Mouse (Mus musculus): ENCODE results near the gene Fndc5.

Gene Fndc5

GRCm38 (mm10) chr4:129136579-129137391 is at the start of gene Fndc5:
TSS of gene Fndc5 (plus strand) at chr4:129136999.
- no peak for DNase-seq (ENCODE audit: low spot score in 2 of 2)

DNA sequence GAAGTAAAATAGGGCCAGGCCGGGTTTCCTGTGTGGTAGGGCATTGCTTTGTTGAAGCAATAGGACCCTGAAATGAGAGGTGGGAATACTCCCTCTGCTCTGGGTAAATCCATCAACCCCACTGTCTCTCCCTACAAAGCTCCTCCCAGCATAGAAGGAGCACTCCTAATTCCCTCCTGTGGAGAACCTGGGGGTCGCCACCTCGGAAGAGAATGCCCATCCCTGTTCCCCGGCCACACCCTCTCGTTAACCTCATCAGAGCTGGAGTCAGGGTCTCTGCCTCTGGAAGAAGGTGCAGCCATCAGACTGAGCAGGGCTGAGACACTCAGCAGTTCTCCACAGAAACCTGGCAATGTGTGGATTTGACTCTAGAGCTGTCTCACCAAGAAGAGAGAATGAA is 48.9 kb upstream of the Fndc5 start:
- DNase-seq (ENCODE audit: low spot score in 2 of 2), result no peak

DNA sequence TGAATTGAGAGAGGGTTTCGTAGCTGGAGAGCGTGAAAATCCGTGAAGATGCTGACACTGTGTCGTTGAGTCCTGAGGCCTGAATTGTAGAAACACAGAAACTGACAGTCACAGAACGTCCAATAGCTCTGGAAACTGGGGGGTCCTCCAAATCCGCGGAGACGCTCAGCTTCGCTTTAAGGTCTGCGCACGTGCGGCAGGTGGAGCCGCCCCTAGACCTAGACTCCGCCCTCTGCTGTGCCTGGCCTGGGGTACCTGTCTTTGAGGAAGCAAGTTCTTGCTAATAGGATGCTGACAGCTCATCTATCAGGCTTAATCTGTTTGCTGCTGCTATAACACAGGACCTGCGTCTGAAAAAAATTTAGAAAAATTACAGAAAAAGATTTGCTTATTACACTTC is 41.5 kb upstream of the Fndc5 start:
- no peak for DNase-seq (ENCODE audit: low spot score in 2 of 2)

DNA sequence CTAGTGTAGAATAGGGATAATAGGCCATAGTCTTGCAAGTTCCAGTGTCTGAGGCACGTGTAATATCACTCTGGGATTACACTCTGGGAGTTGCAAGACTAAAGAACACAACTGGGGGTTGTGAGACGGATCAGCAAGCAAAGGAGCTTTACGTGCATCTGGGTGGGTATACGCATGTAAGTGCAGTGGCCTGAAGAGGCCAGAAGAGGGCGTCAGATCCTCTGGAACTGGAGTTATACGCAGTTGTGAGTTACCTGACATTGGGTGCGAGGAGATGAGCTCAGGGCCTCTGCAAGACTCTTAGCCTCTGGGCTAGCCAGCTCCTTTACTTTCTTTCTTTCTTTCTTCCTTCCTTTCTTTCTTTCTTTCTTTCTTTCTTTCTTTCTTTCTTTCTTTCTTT is 39.8 kb upstream of the Fndc5 start:
- no peak for DNase-seq (ENCODE audit: low spot score in 2 of 2)

DNA sequence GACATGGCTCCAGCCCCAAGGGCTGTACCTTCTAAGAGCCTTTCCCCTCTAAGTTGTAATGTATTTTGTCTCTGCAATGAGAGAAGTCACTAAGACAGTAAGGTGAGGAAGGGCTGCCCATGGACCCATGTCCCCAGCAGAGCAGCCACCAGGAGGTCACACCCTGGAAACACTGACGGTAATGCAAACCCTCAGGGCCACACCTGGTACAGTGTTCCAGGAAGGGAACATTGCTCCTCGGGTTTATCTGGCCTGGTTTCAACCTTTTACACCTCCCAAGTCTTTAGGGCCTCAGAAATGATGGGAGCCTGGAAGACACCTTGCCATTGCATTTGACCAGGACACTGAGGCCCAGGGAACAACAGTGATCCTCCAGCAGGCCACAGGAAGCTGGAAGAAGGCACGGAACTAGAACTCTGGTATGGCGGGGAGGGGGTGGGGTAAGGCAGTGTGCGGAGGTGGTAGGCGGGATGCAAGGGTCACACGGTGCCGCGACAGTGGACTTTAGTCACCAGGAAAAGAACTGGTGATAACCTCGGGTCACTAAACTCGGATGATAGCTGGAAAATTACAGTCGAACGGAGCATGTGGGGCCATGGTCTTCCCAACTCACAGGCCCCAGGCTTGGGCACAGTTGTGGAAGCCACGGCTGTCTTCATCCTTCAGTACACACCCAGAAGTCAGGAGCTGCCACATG is 34.5 kb upstream of the Fndc5 start:
- DNase-seq (ENCODE audit: low spot score in 2 of 2), result no peak

DNA sequence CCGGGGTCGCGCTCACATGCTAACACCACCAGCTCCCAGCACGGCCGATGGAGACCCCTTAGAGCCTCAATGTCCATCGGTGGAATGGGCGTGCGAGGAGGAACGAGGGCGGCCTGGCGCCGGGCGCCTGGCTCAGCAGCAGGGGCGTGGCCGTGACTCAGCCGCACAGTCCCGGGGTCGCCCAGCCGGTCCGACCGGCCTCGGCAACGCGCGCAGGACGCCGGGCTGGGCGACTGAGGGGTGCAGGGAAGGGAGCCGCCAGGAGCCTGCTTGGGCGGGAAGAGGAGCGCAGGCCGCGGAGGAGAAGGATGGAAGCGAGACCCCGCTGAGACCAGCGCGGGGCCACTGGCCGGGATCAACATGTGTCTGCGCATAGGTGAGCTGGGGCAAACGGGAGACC is 31.4 kb upstream of the Fndc5 start, which contains the start of gene Tmem54:
Tmem54 (plus strand) TSS at position 193 of the 400 bp plus-strand sequence.
- DNase-seq (ENCODE audit: low spot score in 2 of 2), result no peak

GRCm38 (mm10) chr4:129106073-129106472 is 30.7 kb upstream of the Fndc5 start:
- no peak for DNase-seq (ENCODE audit: low spot score in 2 of 2)

DNA sequence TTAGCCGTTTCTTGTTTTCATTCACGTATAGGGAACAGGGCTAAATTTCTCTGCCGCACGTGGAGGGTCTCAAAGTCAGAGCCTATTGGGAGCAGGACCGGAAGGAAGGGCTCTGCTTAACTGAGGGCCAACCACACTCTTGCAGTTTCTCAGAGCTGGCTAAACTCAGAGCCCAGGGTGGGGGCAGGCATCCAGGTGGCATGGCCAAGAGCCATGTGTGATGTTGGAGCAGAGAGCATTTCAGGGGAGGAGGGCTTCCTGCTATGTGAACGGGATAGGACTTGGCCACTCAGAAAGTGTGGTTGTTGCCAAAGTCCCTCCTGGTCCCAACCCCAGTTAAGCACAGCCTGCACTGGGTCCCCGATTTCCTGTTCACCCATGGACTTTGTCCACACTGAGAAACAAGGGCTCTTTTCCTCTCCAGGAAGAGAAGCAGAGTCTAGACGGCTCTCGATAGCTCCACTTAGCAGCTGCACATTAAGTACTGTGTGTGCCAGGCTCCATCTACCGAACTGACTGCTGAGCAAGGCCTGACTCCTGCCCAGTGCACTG is 29.4 kb upstream of the Fndc5 start:
- DNase-seq (ENCODE audit: low spot score in 2 of 2), result no peak

GRCm38 (mm10) chr4:129108624-129109023 is 28.2 kb upstream of the Fndc5 start:
- DNase-seq (ENCODE audit: low spot score in 2 of 2), result no peak

GRCm38 (mm10) chr4:129110804-129111203 is 26.0 kb upstream of the Fndc5 start:
- DNase-seq (ENCODE audit: low spot score in 2 of 2), result no peak

DNA sequence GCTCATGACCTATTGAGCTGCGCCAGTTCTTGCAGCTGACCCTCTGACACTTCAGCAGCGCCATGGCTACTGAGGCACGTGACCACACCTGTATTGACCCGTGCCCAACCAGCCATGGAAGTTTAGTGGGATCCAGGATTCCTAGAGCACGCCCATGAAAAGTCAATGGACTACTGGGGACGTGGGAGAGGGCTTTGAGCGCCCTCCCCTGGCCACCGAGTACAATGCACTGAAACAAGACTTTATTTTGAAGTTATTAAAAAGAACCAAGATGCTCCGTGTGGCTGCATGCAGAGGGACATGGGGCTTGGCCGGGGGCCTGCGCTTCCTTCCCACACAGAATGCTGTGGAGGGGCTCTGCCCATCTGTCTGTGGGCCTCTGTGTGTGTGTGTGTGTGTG is 25.4 kb upstream of the Fndc5 start:
- no peak for DNase-seq (ENCODE audit: low spot score in 2 of 2)

DNA sequence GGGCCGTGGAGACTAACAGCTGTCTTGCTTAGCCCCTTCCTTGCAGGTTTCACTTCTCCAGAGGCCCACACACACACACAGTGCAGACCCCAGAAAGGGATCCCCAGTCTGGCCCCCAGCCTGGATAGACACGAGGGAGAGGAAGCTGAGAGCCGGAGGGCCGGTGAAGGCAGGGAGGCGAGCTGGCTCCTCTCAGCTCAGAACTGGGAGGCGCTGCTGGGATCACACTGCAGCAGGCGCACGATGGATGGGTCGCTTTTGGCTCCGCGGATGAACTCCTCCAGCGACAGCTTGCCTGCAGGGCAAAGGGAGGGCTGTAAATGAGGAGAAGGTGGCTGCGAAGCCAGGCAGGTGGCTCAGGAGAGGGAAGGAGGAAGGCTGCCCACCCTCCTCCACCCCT is 24.6 kb upstream of the Fndc5 start:
- no peak for DNase-seq (ENCODE audit: low spot score in 2 of 2)

DNA sequence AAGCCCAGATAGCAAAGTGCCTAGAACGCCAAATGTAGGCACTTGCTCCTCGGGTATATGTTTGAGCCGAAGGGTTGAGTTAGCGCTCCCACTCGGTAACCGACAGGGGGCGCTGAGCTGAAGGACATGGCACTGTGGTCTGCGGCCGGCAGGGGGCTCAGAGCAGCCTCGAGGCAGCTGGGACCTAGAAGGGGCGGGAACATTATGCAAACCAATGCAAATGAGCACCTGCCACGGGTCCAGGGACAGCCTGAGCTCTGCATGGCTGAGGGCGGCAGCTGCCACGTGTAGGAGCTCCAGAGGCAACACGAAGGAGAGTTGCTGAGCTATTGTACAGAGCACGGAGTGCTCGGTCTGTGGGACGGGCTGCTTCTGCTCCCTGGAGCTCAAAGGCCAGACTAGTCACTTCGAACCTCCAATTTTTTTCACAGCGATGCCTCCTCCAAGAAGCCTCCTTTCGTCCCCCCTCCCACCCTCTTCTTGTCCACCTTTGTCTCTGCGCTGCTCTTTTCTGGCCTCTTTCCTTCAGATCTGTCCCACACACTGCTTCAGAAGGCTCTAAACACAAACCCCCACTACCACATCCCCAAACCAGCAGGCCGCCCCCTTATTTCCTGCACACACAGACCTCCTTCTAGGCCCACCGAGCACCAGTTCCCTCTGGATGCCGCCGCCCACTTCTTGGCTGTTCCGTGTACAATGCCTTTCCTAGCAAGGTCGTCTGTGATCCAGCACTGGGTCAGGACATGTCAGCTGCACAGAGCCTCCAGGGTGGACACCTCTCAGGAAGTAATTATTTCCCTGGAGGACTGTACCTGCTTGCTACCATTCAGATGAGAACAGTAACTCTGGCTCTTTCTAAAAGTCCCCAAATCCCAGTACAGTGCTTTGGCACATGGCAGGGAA is 23.5 kb upstream of the Fndc5 start:
- peak; percentile 84 to 95 for DNase-seq (ENCODE audit: low spot score in 2 of 2)

DNA sequence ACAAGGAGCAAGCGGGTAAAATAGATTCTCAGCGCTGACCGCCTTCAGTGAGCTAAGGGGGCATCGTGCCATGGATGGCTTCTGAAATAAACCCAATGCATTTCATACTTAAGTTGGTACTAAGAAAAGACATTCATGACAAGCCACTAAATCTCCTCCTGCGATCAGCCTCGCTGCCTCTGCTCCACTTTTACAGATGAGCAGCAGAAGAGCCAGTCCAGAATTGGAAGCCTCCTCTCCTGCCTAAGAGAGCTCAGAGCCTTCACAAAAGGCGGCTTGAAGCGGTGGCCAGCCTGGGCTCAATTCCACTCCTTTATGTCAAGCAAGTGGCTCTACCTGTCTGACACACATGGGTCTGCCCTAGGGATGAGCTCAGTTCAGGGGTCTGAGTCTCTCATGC is 20.1 kb upstream of the Fndc5 start:
- no peak for DNase-seq (ENCODE audit: low spot score in 2 of 2)

DNA sequence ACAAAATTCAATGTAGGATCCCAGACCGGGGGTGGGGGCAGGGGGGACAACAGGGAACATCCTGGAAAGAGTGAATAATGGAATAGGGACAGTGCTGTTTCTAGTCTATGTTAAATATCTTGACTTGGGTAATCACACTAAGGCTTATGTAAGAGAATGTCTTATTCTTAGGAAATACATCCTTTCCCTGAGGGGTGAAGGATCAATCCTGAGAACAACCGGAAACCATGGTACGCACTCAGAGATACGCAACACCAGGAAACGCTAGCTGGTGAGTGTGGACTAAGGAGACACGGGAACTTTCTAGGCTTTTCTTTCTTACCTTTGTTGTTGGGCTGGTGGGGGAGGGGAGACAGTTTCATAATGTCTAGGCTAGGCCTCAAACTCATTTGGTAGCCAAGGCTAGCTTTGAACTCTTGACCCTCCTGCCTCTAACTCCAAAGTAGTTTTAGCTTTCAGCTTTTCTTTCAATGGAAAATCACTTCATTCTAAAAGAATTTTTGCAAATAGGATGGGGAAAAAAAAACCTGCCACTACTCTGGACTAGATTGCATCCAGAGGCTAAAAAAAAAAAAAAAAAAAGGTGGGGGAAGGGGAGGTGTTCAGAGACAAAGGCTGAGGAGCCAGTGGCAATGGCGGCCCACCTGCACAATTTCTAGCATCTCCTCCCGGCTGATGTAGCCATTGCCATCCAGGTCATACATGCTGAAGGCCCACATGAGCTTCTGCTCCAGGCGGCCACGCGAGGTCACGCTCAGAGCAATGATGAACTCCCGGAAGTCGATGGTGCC is 18.9 kb upstream of the Fndc5 start:
- no peak for DNase-seq (ENCODE audit: low spot score in 2 of 2)

DNA sequence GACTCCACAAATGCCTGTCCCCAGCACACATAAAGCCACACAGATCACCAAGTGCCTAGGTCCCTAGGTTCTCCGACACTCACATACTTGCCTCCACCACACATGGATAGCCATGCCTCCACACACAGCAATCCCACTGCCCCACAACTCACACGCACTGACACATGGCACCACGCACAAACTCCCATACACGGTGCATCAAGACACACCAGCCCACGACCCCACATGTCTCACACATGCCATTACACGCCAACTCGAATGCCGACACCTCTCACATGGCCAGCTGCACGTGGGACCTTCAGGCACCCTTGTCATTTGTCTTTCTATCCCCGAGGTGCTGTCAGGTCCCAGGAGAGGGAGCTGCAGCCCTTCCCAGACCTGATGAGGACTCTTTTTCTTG is 17.1 kb upstream of the Fndc5 start:
- DNase-seq (ENCODE audit: low spot score in 2 of 2), result no peak

GRCm38 (mm10) chr4:129120520-129121445 is 16.0 kb upstream of the Fndc5 start:
- DNase-seq (ENCODE audit: low spot score in 2 of 2), result peak in 1 of 2 experiments; percentile 62

- DNase-seq (ENCODE audit: low spot score in 2 of 2), result no peak
These were observed 15.2 kb upstream of the Fndc5 start, which contains the start of gene Hpca for GRCm38 (mm10) chr4:129121569-129122086. TSS of gene Hpca (minus strand) at chr4:129122036.

GRCm38 (mm10) chr4:129122107-129122506 is 14.7 kb upstream of the Fndc5 start:
- no peak for DNase-seq (ENCODE audit: low spot score in 2 of 2)

DNA sequence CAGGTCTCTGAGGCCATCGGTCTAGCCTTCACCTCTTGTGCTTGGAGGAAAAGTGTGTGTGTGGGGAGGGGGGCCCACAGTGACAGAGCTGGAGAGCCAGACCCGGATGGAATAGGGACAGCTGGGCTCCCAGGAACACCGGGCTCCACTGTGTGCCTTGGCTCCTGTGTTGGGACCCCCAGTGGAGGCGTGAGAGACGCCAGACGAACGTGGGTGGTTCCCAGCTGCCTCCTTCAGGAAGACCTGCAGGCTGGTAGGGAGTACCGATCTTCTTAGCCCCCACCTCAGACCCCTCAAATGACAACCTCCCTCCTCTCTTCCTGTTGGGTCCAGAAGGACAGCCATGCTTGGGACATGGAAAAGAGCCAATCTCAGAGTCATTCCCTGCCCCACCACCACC is 14.1 kb upstream of the Fndc5 start:
- DNase-seq (ENCODE audit: low spot score in 2 of 2), result no peak
